Mouse (Mus musculus): ENCODE measurements around the gene Plxnb1.

Gene Plxnb1

DNA sequence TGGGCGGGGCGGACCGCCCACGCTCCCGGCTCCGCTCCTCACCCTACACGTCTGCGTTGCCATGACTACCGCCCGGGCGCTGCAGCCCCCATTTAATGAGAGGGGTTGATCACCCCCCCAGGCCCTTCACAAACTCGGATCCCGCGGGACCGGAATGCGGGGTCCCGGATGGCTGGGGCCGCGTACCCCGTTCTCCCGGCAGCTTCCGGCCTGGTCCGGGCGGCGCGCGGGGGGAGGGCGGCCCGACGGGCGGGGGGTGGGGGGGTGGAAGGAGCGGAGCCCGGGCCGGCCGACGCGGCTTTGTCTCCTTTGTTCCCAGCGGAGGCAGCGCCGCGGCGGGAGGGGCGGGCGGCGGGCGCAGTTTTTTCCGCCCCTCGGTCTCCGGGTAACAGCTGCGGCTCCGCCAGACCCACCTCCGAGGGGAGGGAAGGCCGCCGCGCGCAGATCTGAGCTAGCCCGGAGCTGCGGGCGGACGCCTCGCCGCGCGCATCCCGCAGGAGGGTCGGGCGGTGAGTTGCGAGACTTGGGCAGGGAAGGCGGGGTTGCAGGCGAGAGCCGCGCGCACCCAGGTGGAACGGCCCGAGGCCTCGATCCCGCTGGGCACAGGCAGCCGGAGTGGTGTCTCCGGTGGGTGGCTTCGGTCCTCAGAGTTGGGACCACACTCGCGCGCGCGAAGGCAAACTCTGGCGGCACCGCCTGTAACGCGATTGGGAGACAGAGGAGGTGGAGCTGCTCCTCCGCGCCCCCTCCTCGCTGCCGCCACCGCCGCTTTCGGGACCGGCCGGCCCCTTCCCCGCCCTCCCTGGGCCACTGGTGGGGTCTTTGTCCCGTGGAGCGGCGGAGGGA is at the start of gene Plxnb1:
Plxnb1 (plus strand) TSS at position 253 of the 846 bp plus-strand sequence.
- in situ Hi-C loops (cut with MboI; ENCODE audit: low pct_unique_long_range_greater_than_20kb in 1 of 2, low sequenced_read_pairs in 2 of 2, unreplicated experiment in 1 of 2) = no loop called here

DNA sequence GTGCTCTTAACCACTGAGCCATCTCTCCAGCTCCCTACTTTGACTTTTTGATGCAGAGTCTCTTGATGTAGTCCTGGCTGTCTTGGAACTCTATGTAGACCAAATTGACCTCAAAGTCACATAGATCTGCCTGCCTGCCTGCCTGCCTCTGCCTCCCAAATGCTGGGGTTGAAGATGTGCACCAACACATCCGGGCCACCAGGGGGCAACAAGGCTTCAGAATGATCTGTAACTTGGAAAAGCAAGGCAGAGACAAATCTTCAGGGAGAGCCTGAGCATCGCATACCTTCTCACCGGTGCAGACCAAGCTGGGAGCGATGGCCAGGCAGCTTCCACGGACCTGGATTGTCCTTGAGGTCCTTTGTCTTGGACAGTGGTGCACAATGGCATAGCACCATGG is 48.9 kb upstream of the Plxnb1 start:
- in situ Hi-C loops (cut with MboI; ENCODE audit: low pct_unique_long_range_greater_than_20kb in 1 of 2, low sequenced_read_pairs in 2 of 2, unreplicated experiment in 1 of 2) = loop anchor here in 1 of 2 experiments (5.0 kb wide), 1 partner anchor 34 kb away; no protein-coding TSS in a partner anchor

DNA sequence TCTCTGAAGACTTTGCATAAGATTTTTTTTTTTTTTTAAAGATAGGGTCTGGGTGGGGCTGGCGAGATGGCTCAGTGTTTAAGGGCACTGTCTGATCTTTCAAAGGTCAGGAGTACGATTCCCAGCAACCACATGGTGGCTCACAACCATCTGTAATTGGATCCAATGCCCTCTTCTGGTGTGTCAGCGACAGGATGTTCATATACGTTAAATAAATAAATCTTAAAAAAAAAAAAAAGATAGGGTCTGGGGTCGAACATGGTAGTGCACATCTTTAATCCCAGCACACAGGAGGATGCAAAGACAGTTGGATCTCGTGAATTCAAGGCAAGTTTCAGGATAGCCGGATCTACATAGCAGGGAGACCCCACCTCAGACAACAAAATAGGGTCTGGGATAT is 45.9 kb upstream of the Plxnb1 start:
- in situ Hi-C loops (cut with MboI; ENCODE audit: low pct_unique_long_range_greater_than_20kb in 1 of 2, low sequenced_read_pairs in 2 of 2, unreplicated experiment in 1 of 2) = loop anchor here in 1 of 2 experiments (5.0 kb wide), 1 partner anchor 37 kb away; no protein-coding TSS in a partner anchor

DNA sequence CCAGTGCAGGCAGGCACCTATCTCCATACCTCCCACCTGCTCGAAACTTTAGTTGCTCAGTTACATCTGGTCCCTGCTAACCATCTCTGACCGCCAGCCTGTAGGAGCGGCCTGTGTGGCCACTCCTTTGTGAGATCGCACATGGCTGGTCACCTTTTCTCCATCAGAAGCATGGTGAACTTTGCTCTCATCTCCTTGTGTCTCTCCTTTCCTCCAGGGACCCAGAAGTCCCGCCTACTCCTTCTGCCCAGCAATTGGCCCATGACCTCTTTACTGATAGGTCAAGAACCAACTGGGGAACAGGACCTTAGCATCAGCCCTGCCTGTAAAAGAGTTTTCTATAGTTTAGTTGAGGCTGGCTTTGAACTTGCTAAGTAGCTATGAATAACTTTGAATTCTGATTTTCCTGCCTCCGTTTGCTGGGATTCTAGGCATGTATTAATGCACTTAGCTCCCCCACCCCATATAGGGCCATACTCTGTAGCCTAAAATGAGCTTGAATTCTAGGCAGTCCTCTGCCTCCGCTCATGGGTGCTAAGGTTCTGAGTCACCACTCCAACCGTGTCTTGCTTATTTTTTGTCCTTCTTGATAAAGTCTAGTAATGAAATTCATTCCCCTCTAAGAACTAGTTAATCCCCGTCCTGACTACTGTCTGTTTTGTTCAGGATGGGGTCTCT is 45.1 kb upstream of the Plxnb1 start:
- in situ Hi-C loops (cut with MboI; ENCODE audit: low pct_unique_long_range_greater_than_20kb in 1 of 2, low sequenced_read_pairs in 2 of 2, unreplicated experiment in 1 of 2) = loop anchor here (5.0 to 10.0 kb wide), 2 partner anchors 38 to 45 kb away; no protein-coding TSS in a partner anchor

DNA sequence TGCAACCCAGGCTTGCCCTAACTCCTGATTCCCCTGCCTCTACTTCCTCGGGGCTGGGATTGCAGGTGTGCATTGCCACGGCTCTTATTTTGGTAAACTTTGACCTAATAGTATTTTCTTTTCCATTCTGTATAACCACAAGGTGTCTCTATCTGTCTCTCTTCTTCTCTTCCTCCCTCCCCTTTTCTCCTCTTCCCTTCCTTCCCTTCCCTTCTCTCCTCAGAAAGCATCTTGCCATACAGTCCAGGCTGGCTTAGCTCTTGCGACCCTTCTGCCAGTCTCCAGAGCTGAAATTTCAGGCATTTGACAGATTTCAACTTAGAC is 44.6 kb upstream of the Plxnb1 start:
- in situ Hi-C loops (cut with MboI; ENCODE audit: low pct_unique_long_range_greater_than_20kb in 1 of 2, low sequenced_read_pairs in 2 of 2, unreplicated experiment in 1 of 2) = loop anchor here in 1 of 2 experiments (10.0 kb wide), 1 partner anchor 46 kb away; no protein-coding TSS in a partner anchor

DNA sequence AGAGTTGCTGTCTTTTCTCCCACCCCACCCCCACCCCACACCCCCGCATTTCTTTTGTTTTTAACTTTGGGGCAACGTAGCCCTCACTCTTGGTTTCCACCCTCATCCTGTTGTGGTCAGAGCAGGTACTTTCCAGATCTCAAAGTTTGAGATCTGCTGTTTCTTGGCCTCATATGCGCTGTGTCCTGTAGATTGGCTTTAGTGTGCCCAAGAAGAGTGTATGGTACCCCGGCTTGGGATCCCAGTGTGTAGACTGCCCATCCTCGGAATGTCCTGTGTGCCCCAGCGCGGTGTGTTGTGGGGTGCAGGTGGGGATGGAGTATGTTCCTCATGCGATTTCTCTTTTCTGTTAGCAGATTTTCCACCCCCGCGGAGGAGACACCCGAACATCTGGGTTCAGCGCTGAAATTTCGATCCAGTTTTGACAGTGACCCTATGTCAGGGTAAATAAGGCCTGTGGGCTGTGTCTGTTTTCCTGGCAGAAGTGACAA is 44.1 kb upstream of the Plxnb1 start:
- in situ Hi-C loops (cut with MboI; ENCODE audit: low pct_unique_long_range_greater_than_20kb in 1 of 2, low sequenced_read_pairs in 2 of 2, unreplicated experiment in 1 of 2) = loop anchor here in 1 of 2 experiments (10.0 kb wide), 1 partner anchor 46 kb away; no protein-coding TSS in a partner anchor

DNA sequence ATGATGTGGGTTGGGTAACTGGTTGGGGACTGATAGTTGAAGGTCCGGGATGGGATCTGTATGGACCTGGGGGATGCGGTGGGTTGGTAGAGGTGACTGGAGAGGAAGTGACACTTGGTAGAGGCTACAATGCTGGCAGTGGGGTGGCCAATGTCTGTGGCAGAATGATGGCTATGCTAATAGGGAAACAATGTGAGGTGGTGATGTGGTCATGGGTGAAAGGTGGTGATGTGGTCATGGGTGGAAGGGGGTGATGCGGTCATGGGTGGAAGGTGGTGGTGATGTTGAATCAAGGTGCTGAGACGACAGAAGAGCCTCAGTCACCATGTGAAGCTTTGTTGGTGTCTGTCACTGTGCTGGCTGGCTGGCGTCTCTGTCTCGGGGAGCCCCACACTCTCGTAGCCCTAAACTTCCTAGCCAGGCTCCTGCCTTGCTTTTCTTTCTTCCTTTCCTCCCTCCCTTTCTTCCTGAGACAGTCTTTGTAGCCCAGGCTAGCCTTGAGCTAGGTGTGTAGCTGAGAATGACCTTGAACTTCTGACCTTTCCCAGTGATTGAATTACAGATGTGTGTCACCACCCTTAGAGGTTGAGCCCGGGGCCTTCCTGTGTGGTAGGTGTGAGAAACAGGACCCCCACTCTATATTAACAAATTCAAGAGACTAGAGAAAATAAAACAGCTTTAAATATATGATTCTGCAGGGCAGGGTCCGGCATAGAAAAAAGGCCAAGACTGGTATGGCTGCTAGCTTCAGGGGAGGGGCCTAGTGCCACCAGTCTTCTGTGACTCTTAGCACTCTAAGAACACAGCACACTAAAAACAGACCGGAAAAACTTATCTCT is 43.3 kb upstream of the Plxnb1 start:
- in situ Hi-C loops (cut with MboI; ENCODE audit: low pct_unique_long_range_greater_than_20kb in 1 of 2, low sequenced_read_pairs in 2 of 2, unreplicated experiment in 1 of 2) = loop anchor here in 1 of 2 experiments (10.0 kb wide), 1 partner anchor 47 kb away; no protein-coding TSS in a partner anchor

DNA sequence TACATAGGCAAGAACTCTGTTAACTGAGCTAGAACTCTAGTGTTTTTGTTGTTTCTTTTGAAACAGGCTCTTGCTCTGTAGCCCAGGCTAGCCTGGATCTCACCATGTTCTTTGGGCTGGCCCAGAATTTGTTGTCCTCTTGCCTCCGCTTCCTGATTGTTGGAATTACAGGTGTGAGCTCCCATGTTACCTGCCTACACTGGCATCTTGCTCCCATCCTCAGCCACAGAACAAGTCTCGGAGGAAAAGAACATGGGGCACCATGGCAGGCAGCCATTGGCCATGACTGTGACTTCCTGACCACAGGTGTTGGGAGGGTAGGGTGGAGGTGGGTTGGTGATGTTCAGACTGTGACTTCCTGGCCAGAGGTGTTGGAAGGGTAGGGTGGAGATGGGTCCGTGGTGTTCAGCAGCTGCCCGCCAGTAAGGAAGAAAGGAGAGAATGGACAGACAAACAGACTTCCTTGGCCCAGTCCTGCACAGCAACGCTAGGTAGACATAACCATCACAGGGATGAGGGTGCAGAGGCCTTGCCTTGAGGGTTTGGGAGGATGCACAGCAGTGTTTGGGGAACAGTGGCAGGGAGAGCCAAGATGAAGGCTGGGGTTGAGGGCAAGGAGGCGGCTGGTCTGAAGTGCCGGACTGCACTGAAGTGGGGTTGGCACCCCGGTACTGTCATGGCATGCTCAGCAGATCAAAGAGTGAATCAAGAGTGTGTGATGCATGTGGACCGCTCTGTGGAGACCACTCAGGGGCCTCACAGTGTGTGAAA is 42.5 kb upstream of the Plxnb1 start:
- in situ Hi-C loops (cut with MboI; ENCODE audit: low pct_unique_long_range_greater_than_20kb in 1 of 2, low sequenced_read_pairs in 2 of 2, unreplicated experiment in 1 of 2) = loop anchor here in 1 of 2 experiments (10.0 kb wide), 1 partner anchor 48 kb away; no protein-coding TSS in a partner anchor

DNA sequence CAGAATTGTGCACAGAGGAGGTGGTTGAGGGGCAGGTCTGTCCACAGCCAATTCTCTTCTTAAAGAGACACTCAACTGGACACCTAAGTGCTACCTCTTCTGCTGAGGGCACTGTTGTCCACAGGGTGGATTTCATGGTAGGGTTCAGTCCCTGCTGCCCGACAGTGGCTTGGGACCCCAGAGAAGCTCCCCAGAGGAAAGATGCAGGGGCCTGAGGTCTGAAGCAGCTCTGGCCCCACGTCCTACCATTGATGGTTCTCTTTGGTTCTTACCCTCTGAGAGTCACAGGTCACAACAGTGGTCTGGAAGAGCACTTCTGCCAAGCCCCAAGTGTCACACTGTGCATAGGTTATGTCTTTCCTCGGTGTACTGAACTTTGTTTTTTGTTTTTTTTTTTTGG is 41.8 kb upstream of the Plxnb1 start:
- in situ Hi-C loops (cut with MboI; ENCODE audit: low pct_unique_long_range_greater_than_20kb in 1 of 2, low sequenced_read_pairs in 2 of 2, unreplicated experiment in 1 of 2) = loop anchor here in 1 of 2 experiments (10.0 kb wide), 1 partner anchor 49 kb away; no protein-coding TSS in a partner anchor

DNA sequence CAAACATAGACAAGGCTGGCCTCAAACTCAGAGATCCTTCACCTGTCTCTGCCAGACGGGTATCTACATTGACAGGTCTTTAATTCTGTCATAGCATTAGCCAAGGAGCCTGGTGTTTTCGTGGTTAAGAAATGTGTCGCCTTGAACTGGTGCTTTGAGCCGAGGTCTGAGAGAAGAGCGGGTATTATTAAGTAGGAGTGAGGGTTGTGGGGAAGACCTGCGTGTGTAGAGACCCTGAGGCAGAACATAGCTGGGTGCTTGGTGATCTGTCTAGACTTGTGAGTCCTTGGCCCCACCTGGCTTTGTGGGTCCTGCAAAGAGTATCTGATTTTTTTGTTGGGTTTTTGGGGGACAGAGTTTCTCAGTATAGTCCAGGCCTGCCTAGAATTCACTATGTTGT is 41.3 kb upstream of the Plxnb1 start:
- in situ Hi-C loops (cut with MboI; ENCODE audit: low pct_unique_long_range_greater_than_20kb in 1 of 2, low sequenced_read_pairs in 2 of 2, unreplicated experiment in 1 of 2) = loop anchor here in 1 of 2 experiments (10.0 kb wide), 1 partner anchor 49 kb away; no protein-coding TSS in a partner anchor

DNA sequence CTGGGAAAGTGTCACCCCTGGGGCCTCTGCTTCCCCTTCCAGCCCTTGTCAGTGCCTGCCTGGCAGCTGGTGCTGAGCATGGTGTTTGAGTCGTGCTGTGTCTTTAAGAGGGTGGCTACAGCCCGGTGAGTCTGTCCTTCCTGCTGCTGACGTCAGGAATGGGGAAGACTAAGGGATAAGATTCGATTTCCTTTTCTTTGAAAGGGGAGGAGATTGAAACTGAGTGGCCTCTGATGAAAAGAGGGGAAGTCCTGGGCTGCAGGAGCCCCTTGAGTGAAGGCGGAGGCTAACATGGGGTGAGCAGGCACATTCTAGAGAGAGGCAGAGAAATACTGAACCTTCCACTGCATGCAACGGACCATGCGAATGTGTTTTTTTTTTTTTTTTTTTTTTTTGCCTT is 40.5 kb upstream of the Plxnb1 start:
- in situ Hi-C loops (cut with MboI; ENCODE audit: low pct_unique_long_range_greater_than_20kb in 1 of 2, low sequenced_read_pairs in 2 of 2, unreplicated experiment in 1 of 2) = loop anchor here in 1 of 2 experiments (10.0 kb wide), 1 partner anchor 50 kb away; no protein-coding TSS in a partner anchor

DNA sequence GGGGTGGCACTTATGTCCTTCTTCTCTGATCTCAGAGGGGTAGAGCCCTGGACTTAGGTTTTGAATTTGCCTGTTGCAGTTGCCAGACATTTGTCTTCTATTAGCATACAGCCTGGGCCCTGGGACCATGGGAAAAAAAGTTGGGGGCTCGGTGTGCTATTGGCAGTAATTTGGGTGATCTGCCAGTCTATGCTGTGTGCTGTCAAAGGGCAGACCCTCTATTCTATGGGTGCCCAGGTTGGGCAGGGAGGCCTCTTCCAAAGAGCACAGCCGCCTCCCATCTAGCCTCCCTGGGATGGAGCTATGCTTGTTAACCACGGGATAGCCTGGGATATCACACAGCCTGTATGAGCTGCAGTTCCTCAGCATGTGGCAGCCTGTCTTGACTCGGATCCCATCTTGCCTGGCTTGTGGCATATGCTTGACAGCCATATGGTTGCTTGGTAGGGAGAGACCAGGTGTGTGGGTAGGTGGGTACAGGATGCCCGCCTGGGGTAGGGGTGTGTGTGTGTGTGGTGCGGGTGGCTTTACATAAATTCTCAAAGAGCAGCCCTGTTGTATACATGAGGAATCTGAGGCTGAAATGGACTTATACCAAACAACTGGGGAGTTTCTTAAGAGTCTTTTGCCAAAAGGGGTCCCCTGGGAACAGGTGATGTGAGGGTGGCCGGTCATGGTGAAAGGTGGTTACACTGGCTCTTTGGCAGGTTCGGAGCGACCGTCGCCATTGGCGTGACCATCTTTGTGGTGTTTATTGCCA is 39.7 kb upstream of the Plxnb1 start:
- in situ Hi-C loops (cut with MboI; ENCODE audit: low pct_unique_long_range_greater_than_20kb in 1 of 2, low sequenced_read_pairs in 2 of 2, unreplicated experiment in 1 of 2) = loop anchor here in 1 of 2 experiments (10.0 kb wide), 1 partner anchor 51 kb away; no protein-coding TSS in a partner anchor

DNA sequence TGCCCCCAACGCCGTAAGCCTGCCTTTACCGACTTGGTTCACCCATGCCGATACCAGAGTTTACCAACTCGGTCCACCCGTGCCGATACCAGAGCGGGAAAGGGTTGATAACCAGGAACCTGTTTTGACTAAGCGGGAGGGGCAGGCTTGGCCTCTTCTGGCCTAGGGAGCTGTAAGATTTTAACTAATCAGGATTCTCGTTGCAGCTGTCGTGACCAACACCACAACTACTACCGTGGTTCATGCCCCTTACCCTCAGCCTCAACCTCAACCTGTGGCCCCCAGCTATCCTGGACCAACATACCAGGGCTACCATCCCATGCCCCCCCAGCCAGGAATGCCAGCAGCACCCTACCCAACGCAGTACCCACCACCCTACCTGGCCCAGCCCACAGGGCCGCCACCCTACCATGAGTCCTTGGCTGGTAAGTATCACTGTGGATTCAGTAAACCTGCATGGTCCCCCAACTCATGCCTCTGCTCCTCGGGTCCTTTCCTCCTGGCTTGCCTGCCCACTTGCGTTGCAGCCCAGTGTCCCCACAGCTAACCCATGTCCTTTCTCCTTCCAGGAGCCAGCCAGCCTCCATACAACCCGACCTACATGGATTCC is 39.0 kb upstream of the Plxnb1 start:
- in situ Hi-C loops (cut with MboI; ENCODE audit: low pct_unique_long_range_greater_than_20kb in 1 of 2, low sequenced_read_pairs in 2 of 2, unreplicated experiment in 1 of 2) = loop anchor here in 1 of 2 experiments (10.0 kb wide), 1 partner anchor 51 kb away; no protein-coding TSS in a partner anchor

DNA sequence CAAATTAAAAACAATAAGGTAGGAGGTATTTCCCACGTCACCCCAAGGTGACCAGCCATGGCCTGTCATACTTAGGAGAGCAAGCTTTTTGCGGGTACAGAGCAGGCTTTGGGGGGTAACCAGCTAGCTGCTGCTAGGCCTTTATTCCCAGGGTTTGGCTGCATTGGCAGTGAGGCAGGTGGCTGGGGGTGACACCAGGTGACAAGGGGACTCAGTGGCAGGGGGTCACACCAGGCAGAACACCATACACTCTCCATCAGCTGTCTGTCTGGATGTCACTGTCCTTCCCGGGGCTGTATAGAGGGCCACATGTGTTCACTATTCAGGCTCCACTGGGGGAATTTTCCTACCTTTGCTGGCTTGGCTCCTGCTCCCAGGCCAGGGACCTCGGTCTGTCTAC is 38.3 kb upstream of the Plxnb1 start:
- in situ Hi-C loops (cut with MboI; ENCODE audit: low pct_unique_long_range_greater_than_20kb in 1 of 2, low sequenced_read_pairs in 2 of 2, unreplicated experiment in 1 of 2) = loop anchor here in 1 of 2 experiments (10.0 kb wide), 1 partner anchor 52 kb away; no protein-coding TSS in a partner anchor

DNA sequence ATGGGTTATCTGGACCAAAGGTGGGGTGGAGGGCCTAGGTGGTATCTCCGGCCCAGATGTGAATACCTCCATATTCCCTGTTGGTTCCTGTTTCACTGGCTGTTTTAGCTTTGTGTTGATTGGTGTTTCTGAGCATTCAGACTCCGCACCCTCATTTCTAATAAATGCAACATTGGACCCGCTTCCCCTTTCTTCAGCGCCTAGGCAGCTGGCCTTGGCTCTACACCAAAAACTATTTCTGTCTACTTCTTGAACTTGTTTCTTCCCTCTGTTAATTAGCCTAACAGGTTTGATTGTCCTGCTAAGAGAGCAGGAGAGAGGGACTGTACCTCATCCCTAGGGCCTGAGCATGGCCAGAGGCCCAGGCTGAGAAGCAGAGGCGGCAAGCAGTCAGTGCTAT is 37.6 kb upstream of the Plxnb1 start:
- in situ Hi-C loops (cut with MboI; ENCODE audit: low pct_unique_long_range_greater_than_20kb in 1 of 2, low sequenced_read_pairs in 2 of 2, unreplicated experiment in 1 of 2) = loop anchor here in 1 of 2 experiments (10.0 kb wide), 1 partner anchor 53 kb away; no protein-coding TSS in a partner anchor
